11 mouse cellular contexts compared by ENCODE assay signal in genomic region chr4:127986491-127987075, GRCm38 (mm10). TPM values are rescaled to one million over a fixed set of nuclear protein-coding genes. Genes with fewer than 3 reads are reported as not detected.
DNase-seq lines count a peak whose midpoint lies in the region; ATAC-seq lines count a peak whose summit lies in the region.
"Had no signal": no experiment of that assay in that cellular context is flagged by ENCODE, and none has a peak within 500 bp of the region (broad histone marks: within the 10 kb centered on the region; RNA-seq: fewer than 3 reads in every experiment).

No protein-coding gene starts in this region.

- peak overlapping the region; percentile 11; the same call in 1 of the 2 replicates for H3K4me2 ChIP-seq in heart, embryonic 13.5 days
- peak overlapping the region; percentile 91 for H3K4me2 ChIP-seq in forebrain, embryonic 12.5 days

- H3K4me3 ChIP-seq in heart, embryonic 13.5 days: no peak overlapping the region
- H3K4me3 ChIP-seq in forebrain, embryonic 12.5 days (replicated peaks): peak overlapping the region; percentile 66

- H3K4me1 ChIP-seq in heart, embryonic 13.5 days: peaks cover 8% of the 10 kb centered on the region; the same call in 1 of the 2 replicates
- H3K4me1 ChIP-seq in forebrain, embryonic 12.5 days: peaks cover 43% of the 10 kb centered on the region

- peaks cover 82% of the 10 kb centered on the region for H3K27me3 ChIP-seq in heart, embryonic 13.5 days (replicated peaks)
- peaks cover 89% of the 10 kb centered on the region for H3K27me3 ChIP-seq in forebrain, embryonic 12.5 days

- H3K9me3 ChIP-seq in heart, embryonic 13.5 days: no peaks in the 10 kb centered on the region
- H3K9me3 ChIP-seq in forebrain, embryonic 12.5 days: no peaks in the 10 kb centered on the region

- H3K27ac ChIP-seq in heart, embryonic 13.5 days (replicated peaks): no peak overlapping the region
- H3K27ac ChIP-seq in forebrain, embryonic 12.5 days: no peak overlapping the region

- intact Hi-C loops in left cerebral cortex, postnatal 36 days (cut with DNase I): loop anchor here (5.0 kb wide), 4 partner anchors 124 to 614 kb away; no protein-coding TSS in a partner anchor

- DNase-seq in heart, adult 9 months (ENCODE audit: low spot score in 2 of 2): no peak
- peak; percentile 50 to 56 for DNase-seq in left cerebral cortex, postnatal 36 days (ENCODE audit: low spot score in 2 of 2)
- peak; percentile 69 for DNase-seq in retina, postnatal 1 day
- DNase-seq in thymus, postnatal 0 days (ENCODE audit: low spot score): no peak
- DNase-seq in kidney, adult 18-20 months: no peak
- no peak for DNase-seq in adrenal gland, postnatal 36 days
- DNase-seq: lung, adult 2 months had no signal

- ATAC-seq in heart, embryonic 13.5 days (ENCODE audit: extremely low read depth, insufficient number of reproducible peaks, low FRiP score, low TSS enrichment): no peak
- peak; percentile 39 for ATAC-seq in forebrain, embryonic 12.5 days (ENCODE audit: low FRiP score)

- no peak overlapping the region for H3K9ac ChIP-seq in heart, embryonic 13.5 days
- peak overlapping the region; percentile 5; the same call in 1 of the 2 replicates for H3K9ac ChIP-seq in forebrain, embryonic 12.5 days

- WGBS in heart, embryonic 13.5 days: 4% methylated on average over 25 of the region's 25 CpGs
- WGBS in forebrain, embryonic 12.5 days: 2% methylated on average over 25 of the region's 25 CpGs

- no peaks in the 10 kb centered on the region for H3K36me3 ChIP-seq in heart, embryonic 13.5 days
- no peaks in the 10 kb centered on the region for H3K36me3 ChIP-seq in forebrain, embryonic 12.5 days (replicated peaks)

RNA-seq across cellular contexts. Expression of gene Csmd2, which starts 1.1 kb away (rescaled TPM):
- polyA plus RNA-seq in heart, embryonic 13.5 days (2015; fragmentation: Nextera tagmentation; extraction: Ambion mirVana): 0.01 TPM in 1 of 2 replicates, not detected in the other
- polyA plus RNA-seq in forebrain, embryonic 12.5 days (2016; fragmentation: Nextera tagmentation; extraction: Ambion mirVana): 3.6 and 4.3 TPM in 2 replicates
- total RNA-seq in left cerebral cortex, postnatal 36 days (2021): 10 to 100 TPM; 48.3 to 73.3 TPM
- polyA plus RNA-seq in thymus, postnatal 0 days (2015; fragmentation: Nextera tagmentation; extraction: Ambion mirVana): 0.10 TPM in 2 replicates
- 1 to 10 TPM in 1 of 2 experiments, under 1 TPM in 1; 0.70 to 1.3 TPM for total RNA-seq in adrenal gland, postnatal 36 days (2021)
- total RNA-seq: hematopoietic stem cell, adult 5-6 weeks had no signal
- polyA plus RNA-seq: lung, adult 2 months had no signal

RNA-seq across cellular contexts. Expression of gene CK137956, which starts 15.8 kb away (rescaled TPM):
- polyA plus RNA-seq in heart, embryonic 13.5 days (2015; fragmentation: Nextera tagmentation; extraction: Ambion mirVana): not detected in 2 replicates
- 0.33 and 0.36 TPM in 2 replicates for polyA plus RNA-seq in forebrain, embryonic 12.5 days (2016; fragmentation: Nextera tagmentation; extraction: Ambion mirVana)
- 1 to 10 TPM; 1.3 to 1.8 TPM for total RNA-seq in left cerebral cortex, postnatal 36 days (2021)
- not detected in 2 replicates for polyA plus RNA-seq in thymus, postnatal 0 days (2015; fragmentation: Nextera tagmentation; extraction: Ambion mirVana)
- not detected for total RNA-seq in adrenal gland, postnatal 36 days (2021)
- total RNA-seq: hematopoietic stem cell, adult 5-6 weeks had no signal
- polyA plus RNA-seq: lung, adult 2 months; stomach, embryonic 14.5 days had no signal

Comparison
In these comparisons a context has a peak if more than half of its experiments do, and no peak if none do; other contexts are left out.
1. DNase-seq: peak in left cerebral cortex, postnatal 36 days (2 of 2) and retina, postnatal 1 day (single experiment); none in heart, adult 9 months (0 of 2), thymus, postnatal 0 days (single experiment), kidney, adult 18-20 months (single experiment) and adrenal gland, postnatal 36 days (0 of 2).